Mouse (Mus musculus): ENCODE results near the gene Ifrd2.
A peak's percentile ranks its signal among the peaks of the same experiment; 100 is the strongest.

Ifrd2 gene

GRCm38 (mm10) chr9:107576357-107577107, 10.9 kb upstream of the Ifrd2 start, which contains the start of gene Hyal1:
Gene Hyal1, plus strand, starts transcription at chr9:107576927.
- peak; percentile 84 for DNase-seq (ENCODE audit: low spot score)

- no peak for DNase-seq (ENCODE audit: low spot score)
Measured at GRCm38 (mm10) chr9:107577871-107578270, 9.6 kb upstream of the Ifrd2 start.

GRCm38 (mm10) chr9:107578587-107578986, 8.9 kb upstream of the Ifrd2 start, which contains the start of gene Naa80:
Gene Naa80, plus strand, starts transcription at chr9:107578887.
- DNase-seq (ENCODE audit: low spot score) = no peak

- no peak for DNase-seq (ENCODE audit: low spot score)
Measured at GRCm38 (mm10) chr9:107579023-107579900, 8.2 kb upstream of the Ifrd2 start.

- DNase-seq (ENCODE audit: low spot score) = peak; percentile 85
Measured at GRCm38 (mm10) chr9:107580501-107581317, 6.7 kb upstream of the Ifrd2 start, which contains the start of gene Hyal3. Gene Hyal3, plus strand, starts transcription at chr9:107580818.

- no peak for DNase-seq (ENCODE audit: low spot score)
Measured at GRCm38 (mm10) chr9:107581584-107581983, 5.9 kb upstream of the Ifrd2 start.

- no peak for DNase-seq (ENCODE audit: low spot score)
Measured at GRCm38 (mm10) chr9:107582509-107583062, 4.9 kb upstream of the Ifrd2 start.

- no peak for DNase-seq (ENCODE audit: low spot score)
Measured at GRCm38 (mm10) chr9:107583174-107583573, 4.3 kb upstream of the Ifrd2 start.

- no peak for DNase-seq (ENCODE audit: low spot score)
Measured at GRCm38 (mm10) chr9:107586504-107586903, 938 bp upstream of the Ifrd2 start.

GRCm38 (mm10) chr9:107587833-107588639, 594 bp downstream of the Ifrd2 start:
- peak; percentile 80 for DNase-seq (ENCODE audit: low spot score)

- DNase-seq (ENCODE audit: low spot score) = peak; percentile 76
Measured at GRCm38 (mm10) chr9:107590058-107590772, 2.8 kb downstream of the Ifrd2 start.

- DNase-seq (ENCODE audit: low spot score) = no peak
Measured at GRCm38 (mm10) chr9:107590773-107591060, 3.3 kb downstream of the Ifrd2 start.

- no peak for DNase-seq (ENCODE audit: low spot score)
Measured at GRCm38 (mm10) chr9:107593101-107593976, 5.9 kb downstream of the Ifrd2 start.

- DNase-seq (ENCODE audit: low spot score) = no peak
Measured at GRCm38 (mm10) chr9:107594281-107595062, 7.0 kb downstream of the Ifrd2 start.

GRCm38 (mm10) chr9:107596619-107597569, 9.5 kb downstream of the Ifrd2 start:
- no peak for DNase-seq (ENCODE audit: low spot score)

GRCm38 (mm10) chr9:107598385-107598784, 10.9 kb downstream of the Ifrd2 start:
- no peak for DNase-seq (ENCODE audit: low spot score)

- no peak for DNase-seq (ENCODE audit: low spot score)
Measured at GRCm38 (mm10) chr9:107599433-107599832, 12.0 kb downstream of the Ifrd2 start.

Measured in c-Kit-positive CD71-positive TER-119-positive erythroid progenitor cells, embryonic 14.5 days (primary cell).